Mouse (Mus musculus): ENCODE measurements around the gene Runx2.

DNA sequence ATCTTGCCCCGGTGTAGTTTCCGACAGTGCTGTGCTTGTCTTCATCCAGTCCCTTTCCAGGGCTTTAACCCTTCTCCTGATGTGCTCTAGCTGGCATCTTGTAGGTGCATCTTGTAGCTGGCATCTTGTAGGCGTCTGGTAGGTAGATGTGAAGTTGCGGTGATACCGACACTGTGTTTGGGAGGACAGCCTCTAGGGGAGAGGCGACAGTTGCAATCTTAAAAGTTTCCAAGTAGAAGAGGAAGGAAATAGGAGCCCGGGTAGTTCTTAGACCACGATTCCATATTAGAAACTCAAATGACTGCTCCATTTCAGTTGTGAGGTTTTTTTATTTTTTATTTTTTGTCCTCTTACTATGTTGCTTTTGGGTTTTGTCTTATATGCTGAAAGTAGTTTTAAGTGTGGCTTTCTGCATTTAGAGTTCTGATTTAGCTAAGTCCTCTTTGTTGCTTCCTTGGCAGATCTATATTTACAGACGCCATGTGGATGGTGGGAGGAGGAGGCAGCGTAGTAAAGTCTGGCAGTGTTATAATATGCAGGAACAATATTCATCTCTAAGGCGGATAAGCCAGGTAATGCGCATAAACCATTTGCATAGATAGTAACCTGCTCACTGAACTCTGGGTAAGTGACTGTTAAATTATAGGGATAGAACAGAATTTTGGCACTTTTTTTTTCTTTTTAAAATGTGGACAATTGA lies 22.2 kb downstream of the Runx2 start:
- TF ChIP-seq POLR2A (IDR thresholded peaks at IDR 0.05; ENCODE audit: borderline replicate concordance, low read depth, low read length) (no peak), CTCF (IDR thresholded peaks at IDR 0.05; ENCODE audit: low read depth, low read length) (no peak)

Measured in bone marrow macrophage, adult 2 months (primary cell).